Mouse (Mus musculus) E14TG2a.4 (cell line): ENCODE measurements around the gene Hcn2.

ENCODE experiments used
- CTCF ChIP-seq: conservative IDR thresholded peaks from 2 replicates; pipeline ENCODE4 v1.5.1; 2014; ENCODE audit warnings: low read length
- NANOG ChIP-seq: IDR thresholded peaks from 2 replicates; pipeline ENCODE4 v1.6.1; 2014; ENCODE audit warnings: borderline replicate concordance, low read length, mixed read lengths
- POU5F1 ChIP-seq: IDR thresholded peaks from 2 replicates; pipeline ENCODE4 v1.6.1; 2014; ENCODE audit warnings: low read length, borderline replicate concordance

DNA sequence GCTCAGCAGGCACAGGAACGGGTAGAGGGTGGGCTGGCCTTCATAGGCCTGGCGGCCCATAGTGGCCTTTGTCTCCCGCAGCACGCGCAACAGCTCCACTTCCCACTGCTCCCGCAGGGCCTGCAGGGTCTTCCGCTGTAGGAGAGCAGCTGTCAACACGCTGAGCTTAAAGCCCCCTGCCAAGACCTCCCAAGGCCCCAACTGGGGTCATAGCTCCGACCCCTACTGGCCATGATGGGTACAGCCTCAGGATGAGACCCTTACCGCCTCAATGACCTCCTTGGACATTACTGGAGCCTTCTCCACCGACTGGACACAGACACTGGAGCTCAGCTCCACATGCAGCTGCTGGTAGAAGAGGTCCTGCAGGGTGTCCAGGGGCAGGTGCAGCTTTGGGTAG, 24.4 kb downstream of the Hcn2 start:
- TF ChIP-seq CTCF (peak; percentile 29; the same call in 1 of the 2 replicates), NANOG (no peak), POU5F1 (no peak)
